Mouse (Mus musculus) megakaryocyte, adult 5-6 weeks (primary cell): ENCODE results near the gene Fam185a. TPM values are rescaled to one million over a fixed set of nuclear protein-coding genes. Genes with fewer than 3 reads are reported as not detected.

Source experiments
- total RNA-seq, 2 experiments: library from RNA; stranded (forward) in 1 of 2; stranded (reverse) in 1 of 2; fragments of 153-499, 151-499 nt in 1 of 2; fragments of 221-1000, 200-1000 nt in 1 of 2; gene quantifications; 2 replicates each; pipeline versions ENCODE4 v1.2.3 to v1.2.4; 2015 to 2017

Fam185a gene
- total RNA-seq, 2 experiments from 2014 or later, result 1.1 to 2.4 TPM

Other genes with a start within 250 kb of the Fam185a start
- 38.0 and 40.0 TPM in 2 replicates for gene Gsap, start 238.7 kb upstream of the Fam185a start, total RNA-seq (2015)
- 41.5 and 45.3 TPM in 2 replicates for gene Gsap, start 238.7 kb upstream of the Fam185a start, total RNA-seq (2017)
- 40.7 and 48.1 TPM in 2 replicates for gene Fgl2, start 52.3 kb upstream of the Fam185a start, total RNA-seq (2015)
- 47.9 and 49.3 TPM in 2 replicates for gene Fgl2, start 52.3 kb upstream of the Fam185a start, total RNA-seq (2017)
- gene Ccdc146, start 281 bp upstream of the Fam185a start, total RNA-seq (2015), result 0.09 TPM in 1 of 2 replicates, not detected in the other
- gene Ccdc146, start 281 bp upstream of the Fam185a start, total RNA-seq (2017), result 0.59 TPM in 1 of 2 replicates, not detected in the other
- gene Lrrc17, start 118.6 kb downstream of the Fam185a start, total RNA-seq (2015), result not detected in 2 replicates
- gene Lrrc17, start 118.6 kb downstream of the Fam185a start, total RNA-seq (2017), result not detected in 2 replicates
- gene Fbxl13, start 220.7 kb downstream of the Fam185a start, total RNA-seq (2015), result 0.23 TPM in 1 of 2 replicates, not detected in the other
- not detected in 2 replicates for gene Fbxl13, start 220.7 kb downstream of the Fam185a start, total RNA-seq (2017)
- gene Armc10, start 220.9 kb downstream of the Fam185a start, total RNA-seq (2015), result 27.5 and 33.1 TPM in 2 replicates
- 27.0 and 30.3 TPM in 2 replicates for gene Armc10, start 220.9 kb downstream of the Fam185a start, total RNA-seq (2017)